Mouse (Mus musculus) embryonic fibroblast, embryonic 13.5 days (primary cell): ENCODE data around the gene Prf1. TPM values are rescaled to one million over a fixed set of nuclear protein-coding genes. Genes with fewer than 3 reads are reported as not detected.

Experiments used
- H3K27ac ChIP-seq: 2 replicates; pipeline ENCODE4 v1.5.1; 2012; ENCODE audit warnings: low read length, control low read depth, inconsistent platforms; ENCODE audit not compliant: insufficient read depth
- H3K4me1 ChIP-seq: 2 replicates; pipeline ENCODE4 v1.6.1; 2011; ENCODE audit warnings: low read length; ENCODE audit not compliant: control insufficient read depth, insufficient read depth
- H3K4me3 ChIP-seq: 2 replicates; pipeline ENCODE4 v1.5.1; 2011; ENCODE audit warnings: mild to moderate bottlenecking, control low read depth, low read length; ENCODE audit not compliant: insufficient read depth
- CTCF ChIP-seq: IDR thresholded peaks from 2 replicates; pipeline ENCODE4 v1.5.1; 2011; ENCODE audit warnings: mild to moderate bottlenecking, control low read depth, low read length, moderate library complexity, borderline replicate concordance; ENCODE audit not compliant: insufficient read depth
- POLR2A ChIP-seq: IDR thresholded peaks from 2 replicates; pipeline ENCODE4 v1.6.1; 2011; ENCODE audit warnings: low read depth, mild to moderate bottlenecking, control low read depth, low read length, moderate library complexity
- polyA plus RNA-seq: library from polyadenylated mRNA; stranded (reverse); fragments of >200 nt; gene quantifications from 2 replicates; pipeline ENCODE4 v1.2.4, GENCODE M21; 2011; ENCODE audit warnings: low read depth; ENCODE audit not compliant: missing spikeins, insufficient read length

The Prf1 gene
- polyA plus RNA-seq, 1 experiment = not detected

- H3K27ac ChIP-seq = no peak overlapping the region
- H3K4me1 ChIP-seq = 0 out of 2 replicates have a peak, but pooled peaks cover 3% of the 10 kb centered on the region
- TF ChIP-seq POLR2A (no peak), CTCF (no peak)
- no peak overlapping the region for H3K4me3 ChIP-seq
Observed at GRCm38 (mm10) chr10:61331046-61331445, 33.4 kb downstream of the Prf1 start.

- H3K27ac ChIP-seq = no peak overlapping the region
- H3K4me3 ChIP-seq = no peak overlapping the region
- TF ChIP-seq CTCF (no peak), POLR2A (no peak)
- H3K4me1 ChIP-seq = no peaks in the 10 kb centered on the region
Observed at GRCm38 (mm10) chr10:61334545-61334944, 36.9 kb downstream of the Prf1 start.

DNA sequence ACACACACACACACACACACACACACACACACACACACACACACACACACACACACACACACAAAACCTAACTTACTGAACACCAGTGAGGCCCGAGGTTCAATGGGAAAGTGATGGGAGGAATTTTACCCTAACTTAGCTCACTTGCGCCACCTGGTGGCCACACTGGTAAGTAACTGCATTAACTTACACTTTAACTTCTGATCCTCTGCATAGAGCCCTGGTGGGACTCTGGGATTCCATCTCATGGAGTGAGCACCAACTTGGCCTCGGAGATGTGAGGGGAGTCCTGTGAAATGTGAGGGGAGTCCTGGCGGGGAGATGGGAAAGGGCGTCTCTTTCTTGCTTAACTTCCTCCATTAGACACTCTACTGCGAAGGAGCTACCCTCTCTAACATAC lies 38.5 kb downstream of the Prf1 start:
- TF ChIP-seq POLR2A (no peak), CTCF (peak; percentile 30; the same call in 1 of the 2 replicates)
- Histone ChIP-seq H3K27ac (no peak overlapping the region), H3K4me3 (no peak overlapping the region), H3K4me1 (no peaks in the 10 kb centered on the region)

DNA sequence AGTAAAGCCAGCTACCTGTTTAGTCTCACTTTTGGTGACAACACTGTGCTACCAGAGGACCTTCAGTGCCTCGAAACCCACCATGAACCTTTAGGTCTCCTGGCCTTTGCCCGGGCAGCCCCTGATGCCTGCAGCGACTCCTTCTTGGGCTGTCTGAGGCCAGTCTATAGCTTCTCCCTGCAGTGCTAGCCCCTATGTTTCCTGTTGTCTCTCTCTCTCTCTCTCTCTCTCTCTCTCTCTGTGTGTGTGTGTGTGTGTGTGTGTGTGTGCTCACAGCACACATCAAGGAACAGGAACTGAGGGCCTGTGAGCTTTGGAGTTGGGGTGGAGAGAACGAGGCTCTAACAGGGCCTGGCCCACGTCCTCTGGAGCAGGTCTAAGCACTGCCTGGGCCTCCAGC lies 39.0 kb downstream of the Prf1 start:
- no peak for TF ChIP-seq CTCF
- no peak for TF ChIP-seq POLR2A
- no peak overlapping the region for H3K27ac ChIP-seq
- no peaks in the 10 kb centered on the region for H3K4me1 ChIP-seq
- H3K4me3 ChIP-seq = no peak overlapping the region

- TF ChIP-seq POLR2A = no peak
- no peak for TF ChIP-seq CTCF
- Histone ChIP-seq H3K27ac (no peak overlapping the region), H3K4me1 (no peaks in the 10 kb centered on the region), H3K4me3 (no peak overlapping the region)
Observed at GRCm38 (mm10) chr10:61337665-61338064, 40.0 kb downstream of the Prf1 start.

GRCm38 (mm10) chr10:61339216-61339615 lies 41.6 kb downstream of the Prf1 start:
- Histone ChIP-seq H3K27ac (no peak overlapping the region), H3K4me1 (no peaks in the 10 kb centered on the region), H3K4me3 (no peak overlapping the region)
- TF ChIP-seq CTCF = no peak
- no peak for TF ChIP-seq POLR2A

DNA sequence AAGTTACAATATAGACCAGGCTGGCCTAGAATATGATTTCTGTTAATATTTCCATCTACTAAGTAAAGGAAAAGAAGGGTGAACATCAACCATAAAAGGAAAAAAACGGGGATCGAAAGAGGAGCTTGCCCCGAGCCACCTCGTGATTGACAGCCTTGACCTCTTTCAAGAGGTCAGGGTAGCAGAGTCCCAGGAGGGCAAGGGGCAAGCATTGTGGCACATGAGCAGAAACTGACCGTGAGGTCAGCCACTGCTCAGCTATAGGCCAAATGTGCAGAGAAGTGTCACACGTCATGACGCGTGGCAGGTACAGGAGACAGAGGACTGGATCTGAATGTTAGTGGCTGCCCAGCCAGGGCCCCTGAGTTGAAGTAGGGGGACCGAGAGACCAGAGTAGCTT lies 42.6 kb downstream of the Prf1 start:
- TF ChIP-seq CTCF (no peak), POLR2A (no peak)
- H3K27ac ChIP-seq = no peak overlapping the region
- H3K4me3 ChIP-seq = no peak overlapping the region
- H3K4me1 ChIP-seq = no peaks in the 10 kb centered on the region

DNA sequence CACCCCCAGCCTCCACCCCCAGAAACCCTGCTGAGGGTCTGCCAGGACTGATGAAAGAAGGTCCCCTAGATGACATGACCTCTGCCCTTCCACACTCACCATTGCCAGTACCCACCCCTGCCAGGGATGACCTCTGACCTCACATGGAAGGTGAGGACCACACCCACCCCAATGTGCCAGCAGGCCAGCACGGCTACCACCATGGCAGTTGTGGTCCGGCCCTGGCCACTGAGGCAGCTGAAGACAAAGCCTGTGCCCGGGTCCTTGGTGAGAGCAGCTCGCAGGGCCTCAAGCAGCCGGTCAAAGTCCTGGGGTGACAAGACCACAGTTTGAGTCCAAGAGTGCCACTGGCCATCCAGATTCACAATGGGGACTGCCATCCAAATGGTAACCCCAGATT lies 43.4 kb downstream of the Prf1 start:
- Histone ChIP-seq H3K4me1 (no peaks in the 10 kb centered on the region), H3K27ac (no peak overlapping the region), H3K4me3 (no peak overlapping the region)
- no peak for TF ChIP-seq CTCF
- no peak for TF ChIP-seq POLR2A

DNA sequence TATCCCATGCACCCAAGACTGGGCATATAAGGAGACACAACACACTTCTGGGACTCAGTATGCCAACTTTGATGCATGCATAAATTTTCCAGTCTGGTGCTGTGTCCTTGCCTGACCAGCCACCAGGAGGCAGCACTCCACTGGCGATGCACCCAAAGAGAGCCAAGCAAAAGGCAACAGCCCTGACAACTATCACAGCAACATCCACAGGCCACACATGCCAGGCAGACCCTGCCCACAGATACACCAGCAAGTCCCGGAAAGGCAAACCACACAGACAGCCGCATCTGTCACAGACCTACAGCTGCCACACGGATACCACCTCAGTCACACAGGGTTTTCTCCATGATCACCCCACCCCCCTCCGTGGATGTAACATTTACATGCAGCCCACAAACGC lies 43.9 kb downstream of the Prf1 start:
- no peak overlapping the region for H3K27ac ChIP-seq
- H3K4me1 ChIP-seq = no peaks in the 10 kb centered on the region
- H3K4me3 ChIP-seq = no peak overlapping the region
- peak; percentile 98 for TF ChIP-seq CTCF
- no peak for TF ChIP-seq POLR2A

- H3K4me3 ChIP-seq = no peak overlapping the region
- no peaks in the 10 kb centered on the region for H3K4me1 ChIP-seq
- TF ChIP-seq CTCF (no peak), POLR2A (no peak)
- no peak overlapping the region for H3K27ac ChIP-seq
Observed at GRCm38 (mm10) chr10:61342750-61343149, 45.1 kb downstream of the Prf1 start.

GRCm38 (mm10) chr10:61343950-61344349 lies 46.3 kb downstream of the Prf1 start:
- Histone ChIP-seq H3K4me1 (no peaks in the 10 kb centered on the region), H3K27ac (no peak overlapping the region), H3K4me3 (no peak overlapping the region)
- TF ChIP-seq CTCF = peak; percentile 75; the same call in 1 of the 2 replicates
- TF ChIP-seq POLR2A = no peak
